Mouse (Mus musculus) regulatory T cell (primary cell): ENCODE data around the gene 1810010H24Rik.
"Not testable (repeated sequence)": the region's sequence is repeated elsewhere in the genome, so short reads cannot be mapped to it uniquely, and the experiment has no call there.

Experiments used
- in situ Hi-C: fragments of 300-600 bp; cut with MboI, MseI; formaldehyde crosslinking; loops from one replicate; pipeline ENCODE4 v1.15.1; 2025; ENCODE audit warnings: high pct_unique_total_duplicates

Gene 1810010H24Rik

DNA sequence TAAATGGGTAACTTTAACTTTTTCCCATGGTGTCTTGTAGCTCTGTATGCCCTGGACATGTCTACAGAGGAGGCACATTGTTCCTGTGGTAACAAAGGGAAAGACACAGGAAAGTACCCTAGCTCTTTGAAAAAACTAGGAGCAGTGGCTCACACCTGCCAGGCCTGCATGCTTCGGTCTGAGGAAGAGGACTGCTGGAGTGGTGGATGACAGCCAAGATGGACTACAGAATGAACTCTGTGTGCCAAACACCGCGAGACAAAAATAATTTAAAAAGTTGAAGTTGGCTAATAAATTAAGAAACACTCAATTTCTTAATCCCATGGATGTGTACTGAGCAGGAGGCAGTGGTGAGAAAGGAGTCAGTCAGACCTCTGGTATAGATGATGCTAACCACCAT lies 15.9 kb downstream of the 1810010H24Rik start:
- in situ Hi-C loops: no loop called here

DNA sequence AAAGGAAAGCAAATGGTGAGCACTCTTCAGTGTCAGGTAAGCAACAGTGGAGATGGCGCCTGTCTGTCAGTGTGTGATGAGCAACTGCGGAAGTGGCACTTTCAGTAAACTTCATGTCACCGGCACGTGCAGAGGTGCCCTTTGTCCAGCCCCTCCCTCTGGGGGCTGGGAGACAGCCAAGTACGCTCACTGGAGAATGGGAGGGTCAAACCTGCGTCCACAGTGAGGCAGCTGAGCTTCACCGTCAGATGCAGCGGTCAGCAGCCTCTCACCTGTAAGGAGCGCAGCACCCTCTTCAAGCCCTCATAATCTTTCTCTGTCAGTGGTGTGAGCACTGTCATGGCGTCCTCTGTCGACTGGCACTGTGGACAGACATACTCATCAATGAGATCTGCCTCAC lies 17.9 kb downstream of the 1810010H24Rik start:
- in situ Hi-C loops: no loop called here

DNA sequence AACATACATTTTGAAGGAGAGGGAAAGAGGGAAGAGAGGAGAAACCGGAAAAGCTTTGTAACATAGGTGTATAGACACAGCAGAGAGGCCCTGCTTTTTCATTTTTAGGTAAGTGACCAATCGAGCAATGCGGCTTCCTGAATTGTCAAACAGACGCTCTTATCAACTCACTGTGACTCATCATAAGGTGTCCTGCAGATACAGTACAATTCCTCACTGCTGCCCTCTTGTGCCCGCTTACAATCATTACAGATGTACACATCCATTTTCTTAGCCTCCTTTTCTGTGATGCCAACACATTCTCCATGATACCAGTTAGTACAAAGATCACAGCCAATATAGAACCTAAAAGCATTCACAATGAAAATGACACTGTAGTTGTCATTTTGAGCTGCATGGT lies 18.8 kb downstream of the 1810010H24Rik start:
- in situ Hi-C loops: no loop called here

DNA sequence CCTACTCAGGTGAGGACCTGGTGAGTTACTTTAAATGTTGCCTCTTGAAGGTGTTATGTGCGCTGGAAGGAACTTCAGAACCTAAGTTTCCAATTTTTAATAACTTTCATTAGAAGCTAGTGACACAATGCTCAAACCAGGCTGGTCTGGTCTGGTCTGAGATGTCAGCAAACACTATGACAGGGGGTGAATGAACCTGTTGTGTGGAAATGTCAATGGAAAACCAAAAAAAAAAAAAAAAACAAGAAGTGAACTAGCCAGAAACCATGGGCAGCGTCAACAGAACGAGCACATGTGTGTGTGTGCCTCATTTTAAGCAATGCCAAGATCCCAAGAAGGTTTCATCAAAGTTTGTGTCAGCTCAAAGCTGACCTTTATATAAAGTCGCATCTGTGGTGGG lies 20.1 kb downstream of the 1810010H24Rik start:
- in situ Hi-C loops: no loop called here

DNA sequence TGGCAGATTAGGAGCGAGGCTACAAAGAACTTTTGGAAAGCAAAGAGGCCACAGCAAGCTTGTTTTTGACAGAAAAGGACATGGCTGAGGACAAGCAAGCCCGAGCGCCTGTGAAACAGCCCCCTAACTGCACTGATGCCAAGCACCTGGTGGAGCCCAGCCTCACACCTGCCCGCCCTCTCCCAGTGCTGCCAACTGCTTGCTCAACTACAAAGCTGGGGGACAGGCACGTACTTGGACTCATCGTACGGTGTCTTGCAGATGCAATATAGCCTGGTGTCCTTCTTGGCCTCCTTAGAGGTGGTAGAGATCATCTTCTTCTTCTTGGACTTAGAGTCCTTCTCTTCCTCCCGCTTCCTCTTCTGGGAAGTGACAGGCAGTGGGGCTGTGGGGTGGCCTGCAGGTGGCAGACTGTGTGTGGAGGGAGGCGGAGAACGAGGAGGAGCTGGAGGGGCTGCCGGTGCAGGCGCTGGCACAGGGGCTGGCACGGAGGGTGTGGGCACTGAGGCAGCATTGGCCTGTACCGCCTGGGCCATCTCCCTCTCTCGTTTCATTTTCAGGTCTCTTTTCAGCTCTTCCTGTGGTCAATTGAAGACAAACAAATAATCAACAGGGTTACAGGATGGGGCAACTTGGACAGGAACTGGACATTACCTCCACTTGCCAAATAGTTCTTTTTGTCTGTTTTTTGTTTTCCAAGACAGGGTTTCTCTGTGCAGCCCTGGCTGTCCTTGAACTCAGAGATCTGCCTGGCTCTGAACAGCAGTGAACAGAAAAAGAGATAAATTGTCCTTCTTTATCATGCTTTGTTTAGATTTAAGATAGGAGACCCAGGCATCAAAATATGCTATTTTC lies 21.5 kb downstream of the 1810010H24Rik start:
- in situ Hi-C loops: no loop called here

DNA sequence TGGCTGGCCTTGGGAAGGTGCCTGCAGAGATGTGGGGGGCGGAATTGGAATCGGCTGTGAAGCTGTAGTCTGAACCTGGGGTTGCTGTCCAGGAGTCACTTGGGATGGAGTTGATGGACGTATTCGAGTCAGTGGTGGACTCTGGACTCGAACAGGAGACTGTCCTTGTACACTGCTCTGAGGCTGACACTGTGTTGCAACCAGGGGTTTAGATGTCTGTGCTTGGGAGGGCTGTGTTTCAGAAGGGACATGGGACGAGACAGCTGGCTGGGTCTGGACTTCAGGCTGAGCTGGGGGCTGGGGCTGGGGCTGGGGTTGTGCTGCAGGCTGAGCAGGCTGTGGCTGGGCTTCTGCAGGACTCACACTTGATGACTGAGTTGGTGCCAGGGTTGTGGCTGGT lies 29.4 kb downstream of the 1810010H24Rik start:
- in situ Hi-C loops: no loop called here

DNA sequence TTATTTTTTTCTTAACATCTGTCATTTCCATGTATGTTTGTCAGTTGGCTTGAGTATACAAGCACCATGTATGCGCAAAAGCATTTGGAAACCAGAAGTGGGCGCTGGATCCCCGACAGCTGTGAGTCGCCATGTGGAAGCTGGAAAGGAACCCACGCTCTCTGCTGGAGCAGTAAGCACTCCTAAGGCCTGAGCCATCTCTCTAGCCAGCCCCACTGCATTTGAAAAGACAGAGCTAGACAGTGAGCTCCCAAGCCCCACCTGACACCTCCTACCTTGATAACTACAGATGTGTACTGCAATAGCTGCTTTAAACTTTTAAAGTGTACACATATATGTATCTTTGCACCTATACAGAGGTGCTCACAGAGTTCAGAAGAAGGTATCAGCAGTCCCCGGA lies 31.9 kb downstream of the 1810010H24Rik start:
- in situ Hi-C loops: no loop called here

DNA sequence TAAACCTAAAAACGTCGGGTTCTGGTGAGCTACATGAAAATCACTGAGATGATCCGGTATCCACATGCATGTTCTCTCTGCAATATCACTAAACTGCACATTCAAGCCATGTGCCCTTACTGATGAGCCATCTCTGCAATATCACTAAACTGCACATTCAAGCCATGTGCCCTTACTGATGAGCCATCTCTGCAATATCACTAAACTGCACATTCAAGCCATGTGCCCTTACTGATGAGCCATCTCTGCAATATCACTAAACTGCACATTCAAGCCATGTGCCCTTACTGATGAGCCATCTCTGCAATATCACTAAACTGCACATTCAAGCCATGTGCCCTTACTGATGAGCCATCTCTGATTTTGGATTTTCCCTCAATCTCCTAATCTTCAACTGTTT lies 34.2 kb downstream of the 1810010H24Rik start:
- in situ Hi-C loops: not testable (repeated sequence)

DNA sequence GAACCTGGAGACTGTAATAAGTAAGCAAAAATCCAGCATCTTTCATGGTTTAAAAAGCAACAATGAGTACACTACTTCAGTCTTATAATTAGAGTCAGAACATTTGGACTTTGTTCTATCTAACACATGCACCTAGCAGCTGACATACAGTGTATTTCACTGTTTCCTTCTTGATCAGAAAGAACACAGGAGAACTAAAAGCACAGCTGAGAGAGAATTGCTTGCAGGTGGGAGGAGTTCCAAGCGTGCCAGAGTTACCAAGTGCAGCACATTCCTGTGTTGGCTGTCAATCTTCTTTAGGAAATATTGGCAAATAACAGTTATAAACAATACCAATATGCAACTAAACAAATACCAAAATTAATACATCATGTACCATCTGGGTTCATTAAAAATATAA lies 35.5 kb downstream of the 1810010H24Rik start:
- in situ Hi-C loops: no loop called here

DNA sequence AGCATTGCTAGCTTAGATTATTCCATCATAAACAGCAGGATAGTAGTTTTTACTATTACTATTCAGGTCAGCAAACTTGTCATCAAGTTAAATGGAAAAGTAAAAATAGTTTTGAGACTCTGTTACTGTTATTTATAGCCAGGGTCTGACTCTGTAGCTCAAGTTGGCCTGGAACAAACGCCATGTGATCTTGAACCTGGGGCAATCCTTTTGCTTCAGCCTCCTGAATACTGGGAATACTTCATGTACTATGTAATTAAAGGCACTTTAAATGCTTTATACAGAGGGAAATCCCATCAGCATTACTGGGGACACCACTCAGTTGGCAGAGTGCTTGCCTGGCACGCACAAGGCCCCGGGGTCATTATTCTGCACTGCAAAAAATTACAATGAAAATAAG lies 37.6 kb downstream of the 1810010H24Rik start:
- in situ Hi-C loops: no loop called here

DNA sequence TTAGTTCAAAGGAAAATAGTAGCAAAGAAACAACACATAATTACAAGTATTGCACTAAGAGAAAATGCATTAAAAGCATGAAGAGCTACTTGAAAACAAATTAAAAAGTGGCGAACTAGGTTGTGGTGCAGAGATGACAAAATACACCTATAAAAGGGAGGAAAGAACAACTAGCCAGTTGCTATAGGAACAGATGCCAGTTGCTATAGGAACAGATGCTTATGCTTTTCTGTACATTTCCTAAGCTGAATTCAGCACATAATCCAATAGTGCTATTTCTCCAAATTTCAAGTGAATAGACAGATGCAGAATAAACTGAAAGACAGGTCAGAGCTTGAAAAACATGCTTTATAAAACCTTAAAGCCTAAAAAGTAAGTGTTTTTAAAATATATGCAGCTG lies 39.1 kb downstream of the 1810010H24Rik start:
- in situ Hi-C loops: no loop called here

DNA sequence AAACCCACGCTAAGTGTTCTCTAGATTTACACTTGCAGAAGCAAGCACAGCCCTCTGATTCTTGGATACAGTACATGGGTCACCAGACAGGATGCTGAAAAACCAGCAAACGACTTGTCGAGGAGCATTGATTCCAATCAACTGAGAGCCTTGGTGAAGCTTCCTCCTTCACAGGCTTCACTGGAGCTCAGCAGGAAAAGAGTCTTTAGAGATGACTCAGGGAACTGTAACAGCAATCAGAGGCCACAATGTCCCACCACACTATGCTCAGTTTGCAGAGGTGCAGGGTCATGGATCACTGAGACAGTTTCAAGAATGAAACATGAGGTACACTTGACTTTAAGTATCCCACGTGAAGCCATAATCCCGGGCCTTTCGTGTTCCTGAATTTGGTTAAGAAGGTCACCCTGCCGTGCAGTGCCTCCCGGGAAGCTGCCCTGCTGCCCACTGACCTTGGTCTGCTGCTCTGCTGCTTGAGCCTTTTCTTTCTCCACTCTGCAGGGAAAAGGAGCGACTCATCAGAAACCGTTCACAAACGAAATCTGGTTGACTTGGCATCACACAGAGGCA lies 39.8 kb downstream of the 1810010H24Rik start:
- in situ Hi-C loops: no loop called here
